Mouse (Mus musculus) mesoderm, embryonic 11.5 days (tissue): Measurements from ENCODE around the gene Spink8.

ENCODE experiments used
- DNase-seq: peaks from one replicate; pipeline ENCODE4 v3.0.0-alpha.2; 2012; ENCODE audit warnings: low read depth, low spot score

Gene Spink8

GRCm38 (mm10) chr9:109870983-109871572, 59.0 kb downstream of the Spink8 start:
- no peak for DNase-seq

GRCm38 (mm10) chr9:109874797-109875691, 63.0 kb downstream of the Spink8 start, which contains the start of gene Cdc25a:
TSS of gene Cdc25a (plus strand) at chr9:109875579.
- DNase-seq: peak; percentile 99

DNA sequence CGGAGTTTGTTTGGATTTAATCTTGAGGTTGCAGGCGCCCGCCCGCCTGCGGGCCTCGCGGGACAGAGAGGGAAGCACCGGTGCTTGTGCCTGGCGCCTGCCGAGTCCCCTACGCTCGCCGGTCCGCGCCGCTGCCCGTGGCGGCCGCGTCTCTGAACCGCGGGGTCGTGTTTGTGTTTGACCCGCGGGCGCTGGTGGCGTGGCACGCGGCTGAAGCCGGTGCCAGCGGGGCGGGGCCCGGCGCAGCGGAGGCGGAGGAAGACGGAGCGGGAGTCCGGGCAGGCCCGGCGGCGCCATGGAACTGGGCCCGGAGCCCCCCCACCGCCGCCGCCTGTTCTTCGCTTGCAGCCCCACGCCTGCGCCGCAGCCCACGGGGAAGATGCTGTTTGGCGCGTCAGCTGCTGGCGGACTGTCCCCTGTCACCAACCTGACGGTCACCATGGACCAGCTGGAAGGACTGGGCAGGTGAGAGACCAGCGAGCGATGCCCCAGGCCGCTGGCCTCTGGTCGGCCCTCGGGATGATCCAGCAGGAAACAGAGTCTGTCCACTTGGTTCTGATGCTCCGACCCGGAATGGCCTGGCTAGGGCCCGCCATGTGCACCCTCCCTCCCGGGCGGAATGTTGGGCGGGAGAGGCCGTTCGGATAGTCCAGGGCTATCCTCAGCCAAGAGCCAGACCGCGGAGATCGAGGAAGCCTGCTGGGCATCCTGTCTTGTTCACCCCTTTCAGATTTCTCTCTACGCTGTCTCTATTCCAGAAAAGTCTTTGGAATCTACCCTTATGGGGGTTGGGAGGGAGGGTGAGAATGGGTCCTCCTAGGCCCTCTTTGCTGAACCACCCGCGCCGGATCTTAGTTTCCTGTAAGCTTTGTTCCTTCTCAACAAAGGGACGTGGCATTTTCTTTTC, 63.9 kb downstream of the Spink8 start:
- no peak for DNase-seq
